Mouse (Mus musculus): ENCODE measurements around the gene Smad1.

Gene Smad1

DNA sequence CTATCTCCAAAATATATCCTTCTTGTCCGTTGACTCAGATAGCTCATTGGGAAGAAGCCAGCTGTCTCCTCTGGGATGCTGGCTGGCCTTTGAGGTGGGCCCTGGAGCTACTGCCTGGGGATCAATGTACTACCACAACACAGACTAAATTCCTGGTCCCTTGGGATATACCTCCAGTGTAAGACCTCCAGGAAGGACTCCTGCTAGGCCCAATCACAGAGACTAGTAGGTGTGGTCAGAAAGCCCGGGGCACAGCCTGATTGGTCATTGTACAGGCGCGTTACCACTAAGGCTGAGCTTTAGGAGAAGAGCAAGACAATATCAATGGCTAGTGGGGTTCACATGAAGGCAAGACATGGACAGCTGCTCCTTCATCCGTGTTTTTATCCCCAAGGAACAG is 93.4 kb downstream of the Smad1 start:
- no peak for DNase-seq (ENCODE audit: low spot score in 2 of 2)

DNA sequence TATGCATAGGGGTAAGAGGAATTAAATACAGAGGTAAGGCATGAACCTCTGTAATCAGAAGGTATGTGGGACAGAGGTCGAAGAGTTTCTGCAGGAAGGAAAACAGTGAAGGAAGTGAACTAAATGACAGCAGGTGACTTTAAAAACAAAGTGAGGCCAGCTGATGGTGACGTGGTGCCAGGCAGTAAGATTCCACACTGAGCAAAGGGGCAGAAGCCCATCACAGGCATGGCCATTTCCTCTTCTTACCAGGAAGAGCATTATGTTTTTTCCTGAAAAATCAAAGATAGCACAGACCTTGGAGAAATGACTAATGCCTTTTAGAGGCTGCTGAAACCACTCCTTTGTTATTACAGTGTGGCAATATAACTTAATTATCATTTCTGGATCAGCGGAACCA is 97.8 kb downstream of the Smad1 start:
- no peak for DNase-seq (ENCODE audit: low spot score in 2 of 2)

DNA sequence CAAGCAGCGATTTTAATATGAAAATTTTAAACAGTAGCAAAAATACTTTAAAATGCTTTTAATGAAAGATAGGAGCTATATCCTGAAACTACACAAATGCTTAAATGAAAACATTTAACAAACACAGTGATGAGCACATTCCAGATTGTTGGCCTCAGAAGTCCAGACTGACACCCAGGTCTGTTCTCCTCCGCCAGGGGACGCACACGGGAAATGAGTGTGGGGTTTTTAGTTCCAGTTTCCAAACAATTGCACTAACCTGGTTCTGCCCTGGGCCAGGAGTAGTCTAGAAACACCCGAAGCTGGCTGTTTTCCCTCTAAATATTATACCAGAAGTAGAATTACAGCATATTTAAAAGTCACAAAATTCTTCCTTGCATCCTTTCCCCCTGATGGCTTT is 99.6 kb downstream of the Smad1 start:
- DNase-seq (ENCODE audit: low spot score in 2 of 2) = no peak

DNA sequence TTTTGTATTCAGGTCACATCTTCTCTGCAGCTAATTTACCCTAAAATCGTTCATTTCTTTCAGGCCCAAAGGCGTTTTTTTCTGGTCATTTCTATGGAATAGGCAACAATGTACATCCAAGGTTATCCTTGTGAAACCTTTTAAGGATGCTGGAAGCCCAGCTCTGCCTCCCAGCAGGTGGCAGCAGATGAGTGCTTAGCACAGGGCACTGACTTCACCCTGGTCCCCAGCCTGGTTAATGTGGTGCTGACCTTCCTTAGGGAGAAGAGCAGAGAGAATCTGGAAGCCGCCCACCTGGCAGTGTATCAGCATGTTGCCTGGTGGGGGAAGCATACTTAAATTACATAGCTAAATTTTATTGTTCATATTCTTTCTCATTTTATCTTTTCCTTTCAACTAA is 101.6 kb downstream of the Smad1 start:
- peak in 1 of 2 experiments; percentile 25 for DNase-seq (ENCODE audit: low spot score in 2 of 2)

DNA sequence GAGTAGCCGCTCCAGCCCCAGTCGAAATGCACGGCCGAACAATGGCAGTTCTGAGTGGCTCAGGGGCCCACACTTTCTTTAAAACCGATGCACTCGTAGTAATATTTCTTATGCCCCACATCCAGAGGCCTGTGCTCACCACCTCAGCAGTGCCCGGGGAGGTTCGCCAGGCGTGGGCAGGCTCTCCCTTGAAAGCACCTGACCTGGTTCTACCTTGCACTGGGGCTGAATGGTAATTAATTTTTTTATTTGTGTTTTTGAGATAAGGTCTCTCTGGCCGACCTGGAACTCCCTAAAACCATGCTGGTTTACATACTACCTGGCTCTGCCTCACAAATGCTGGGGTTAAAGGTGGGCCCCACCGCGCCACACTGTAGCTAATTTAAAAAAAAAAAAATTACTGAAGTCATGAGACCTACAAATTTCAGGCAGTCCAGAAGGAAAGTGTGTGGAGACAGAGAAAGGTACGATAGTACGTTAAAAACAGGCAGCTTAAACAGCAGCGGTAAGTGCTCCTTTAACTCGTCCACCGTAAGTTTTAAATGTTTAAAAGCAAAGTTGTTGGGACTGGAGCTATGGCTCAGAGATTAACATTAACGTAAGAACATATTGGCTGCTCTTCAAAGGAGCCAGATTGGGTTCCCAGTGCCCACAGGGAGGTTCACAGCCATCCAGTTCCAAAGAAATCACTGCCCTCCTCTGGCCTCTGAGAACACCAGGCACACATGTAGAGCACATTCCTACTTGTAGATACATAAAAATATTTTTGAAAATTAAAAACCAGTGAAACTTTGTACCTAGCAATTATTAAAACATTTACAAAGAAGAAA is 103.8 kb downstream of the Smad1 start:
- DNase-seq (ENCODE audit: low spot score in 2 of 2) = no peak

DNA sequence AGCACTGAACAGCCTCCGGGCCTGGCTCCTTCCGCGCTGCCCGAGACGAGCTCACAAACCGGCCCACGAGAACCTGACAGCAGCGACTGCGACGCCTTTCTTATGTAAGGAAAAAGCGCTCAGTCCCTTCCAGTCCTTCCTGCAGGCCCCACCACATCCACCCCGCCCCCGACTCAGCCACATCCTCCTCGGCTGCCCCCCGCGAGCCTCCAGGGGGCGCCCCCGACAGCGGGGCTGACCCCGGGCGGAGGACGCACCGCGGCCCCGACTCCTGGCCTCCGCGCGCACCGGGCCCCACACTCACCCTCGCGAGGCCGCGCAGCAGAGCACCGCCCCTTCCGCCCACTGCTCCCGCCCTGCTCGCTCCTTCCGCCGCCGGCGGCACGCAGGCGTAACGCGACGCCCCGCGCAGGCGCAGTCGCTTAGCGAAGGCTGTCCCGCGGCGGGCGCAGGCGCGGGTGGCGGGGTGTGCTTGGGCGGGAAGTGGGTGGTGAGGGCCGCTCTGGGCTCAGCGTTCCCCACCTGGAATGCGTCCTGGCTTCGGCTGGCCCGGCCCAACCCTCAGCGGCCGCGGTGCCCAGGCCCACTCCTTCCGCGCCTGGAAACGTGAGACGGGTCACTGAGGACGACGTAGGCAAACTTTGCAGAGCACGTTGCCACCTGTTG is 104.6 kb downstream of the Smad1 start, which contains the start of gene Mmaa:
Gene Mmaa (minus strand): TSS at position 328 of the 666 bp plus-strand sequence.
- peak; percentile 96 to 98 for DNase-seq (ENCODE audit: low spot score in 2 of 2)

DNA sequence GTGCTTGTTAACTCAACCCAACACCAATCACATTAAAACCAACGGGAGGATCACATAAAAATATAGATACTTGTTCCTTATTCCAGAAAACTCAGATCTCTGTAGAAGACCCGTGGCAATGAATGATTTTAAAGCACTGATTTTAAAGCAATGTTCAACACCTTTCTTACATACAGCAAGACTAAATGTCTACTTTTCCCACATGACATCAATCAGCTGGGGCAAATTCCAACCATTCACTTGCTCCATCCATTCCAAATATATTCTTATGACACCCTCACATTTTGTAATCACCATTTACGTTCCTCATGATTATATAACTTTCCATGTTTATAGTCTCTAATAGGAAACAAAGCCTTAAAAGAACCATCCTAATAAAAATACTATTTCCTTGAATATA is 105.5 kb downstream of the Smad1 start:
- DNase-seq (ENCODE audit: low spot score in 2 of 2) = no peak

DNA sequence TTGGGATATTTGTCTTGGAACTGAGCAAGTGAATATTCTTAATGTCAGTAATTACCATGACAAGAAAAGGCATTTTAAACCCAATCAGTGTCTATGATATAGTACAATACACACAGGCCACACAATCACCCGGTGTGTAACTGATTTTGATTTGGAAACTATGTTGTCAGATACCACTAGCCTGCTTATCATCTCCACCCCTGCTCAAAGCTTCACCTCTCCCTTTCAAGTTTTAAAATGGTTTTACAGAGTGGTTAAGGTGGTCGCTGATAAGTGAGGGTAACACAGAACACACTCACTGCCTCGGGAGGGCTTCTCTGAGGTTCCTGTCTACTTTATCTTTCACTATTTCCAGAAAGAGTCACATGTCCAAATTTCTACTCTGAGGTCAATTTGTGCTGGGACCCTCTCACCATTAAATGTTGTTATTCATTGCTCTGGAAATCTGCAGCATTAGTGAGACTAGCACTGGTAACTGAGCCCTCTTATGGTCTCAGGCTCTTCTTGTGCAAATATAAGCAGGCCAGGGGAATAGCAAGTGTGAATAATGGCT is 106.5 kb downstream of the Smad1 start:
- DNase-seq (ENCODE audit: low spot score in 2 of 2) = no peak

DNA sequence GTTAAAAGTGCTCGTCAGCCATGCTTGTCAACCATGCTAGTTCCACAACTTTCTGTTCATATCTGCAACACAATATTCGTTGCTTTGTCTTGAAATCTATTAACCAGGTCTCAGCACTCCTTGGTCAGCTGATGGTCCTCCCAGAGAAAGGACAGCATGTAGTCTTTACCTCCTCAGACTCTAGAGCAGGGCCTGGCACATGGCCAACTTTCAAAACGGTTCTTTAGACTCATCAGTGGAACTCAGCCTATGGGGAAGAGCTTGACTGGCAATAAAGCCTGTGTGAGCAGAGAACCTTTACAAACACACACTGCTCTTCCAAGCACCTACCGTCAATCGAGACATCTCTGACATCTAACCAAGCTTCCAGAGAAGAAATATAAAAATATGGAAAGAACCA is 109.7 kb downstream of the Smad1 start:
- DNase-seq (ENCODE audit: low spot score in 2 of 2) = no peak

DNA sequence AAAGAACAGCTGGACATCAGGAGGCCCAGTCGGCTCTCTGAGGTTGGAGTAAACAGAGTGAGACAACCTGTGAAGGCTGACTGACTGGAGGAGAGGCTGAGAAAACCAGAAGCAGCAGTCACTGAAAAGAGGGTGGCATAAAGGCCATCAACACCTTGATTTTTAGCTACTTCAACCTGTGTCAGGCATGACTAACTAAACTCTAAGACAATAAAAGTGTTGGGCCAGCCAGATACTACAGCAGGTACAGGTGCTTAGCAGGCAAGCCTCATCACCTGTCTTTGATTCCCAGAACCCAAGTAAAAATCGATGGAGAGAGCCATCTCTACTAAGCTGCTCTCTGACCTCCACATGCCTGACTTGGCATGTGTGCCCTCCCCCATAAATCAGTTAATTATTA is 110.6 kb downstream of the Smad1 start:
- DNase-seq (ENCODE audit: low spot score in 2 of 2) = no peak
